Comparison of ENCODE assay signal across 19 mouse cellular contexts in genomic region chr12:13181721-13182120, GRCm38 (mm10).
DNase-seq lines count a peak whose midpoint lies in the region; ATAC-seq lines count a peak whose summit lies in the region.
"Had no signal": no experiment of that assay in that cellular context is flagged by ENCODE, and none has a peak within 500 bp of the region (broad histone marks: within the 10 kb centered on the region; RNA-seq: fewer than 3 reads in every experiment).

No protein-coding gene starts in this region.

- H3K4me1 ChIP-seq in kidney, embryonic 15.5 days = peaks cover 63% of the 10 kb centered on the region
- H3K4me1 ChIP-seq in embryonic facial prominence, embryonic 10.5 days = peaks cover 57% of the 10 kb centered on the region
- peaks cover 67% of the 10 kb centered on the region for H3K4me1 ChIP-seq in liver, embryonic 15.5 days (replicated peaks)

- no peak overlapping the region for H3K4me2 ChIP-seq in kidney, embryonic 15.5 days
- peak overlapping the region; percentile 64 for H3K4me2 ChIP-seq in liver, embryonic 15.5 days

- no peak overlapping the region for H3K9ac ChIP-seq in kidney, embryonic 15.5 days
- no peak overlapping the region for H3K9ac ChIP-seq in liver, embryonic 15.5 days
- H3K9ac ChIP-seq: forebrain, postnatal 0 days; hindbrain, embryonic 12.5 days; lung, embryonic 14.5 days had no signal

- ATAC-seq in kidney, embryonic 15.5 days (replicated peaks; ENCODE audit: low FRiP score) = no peak
- no peak for ATAC-seq in liver, embryonic 15.5 days (ENCODE audit: insufficient read depth)
- ATAC-seq: activated CD4-positive, CD25-positive, alpha-beta regulatory T cell, adult 4 months; CD4-positive, CD25-positive, alpha-beta regulatory T cell, adult 4 months; inflammation-experienced regulatory T-cells, adult 6 months had no signal

- peak; percentile 80 for DNase-seq in heart, adult 11 months
- DNase-seq in heart, postnatal 25 days (ENCODE audit: low spot score) = no peak
- DNase-seq in kidney, postnatal 25 days = no peak
- DNase-seq in embryonic facial prominence, embryonic 10.5 days (ENCODE audit: low spot score) = no peak
- DNase-seq in retina, embryonic 14.5 days (ENCODE audit: low spot score) = no peak
- DNase-seq: adrenal gland, postnatal 10 days; cerebellum, adult 11 months; cerebellum, postnatal 10 days; forebrain, postnatal 0 days; kidney, postnatal 14 days; lung, postnatal 36 days; thymus, postnatal 25 days had no signal

- intact Hi-C loops in heart, postnatal 25 days (cut with DNase I) = no loop called here

- H3K36me3 ChIP-seq in kidney, embryonic 15.5 days = no peaks in the 10 kb centered on the region
- no peaks in the 10 kb centered on the region for H3K36me3 ChIP-seq in embryonic facial prominence, embryonic 10.5 days (replicated peaks)
- no peaks in the 10 kb centered on the region for H3K36me3 ChIP-seq in liver, embryonic 15.5 days (replicated peaks)
- H3K36me3 ChIP-seq: hindbrain, embryonic 12.5 days had no signal

- H3K4me3 ChIP-seq in kidney, embryonic 15.5 days (replicated peaks) = no peak overlapping the region
- H3K4me3 ChIP-seq in embryonic facial prominence, embryonic 10.5 days = no peak overlapping the region
- no peak overlapping the region for H3K4me3 ChIP-seq in liver, embryonic 15.5 days (replicated peaks)
- H3K4me3 ChIP-seq: hindbrain, embryonic 12.5 days had no signal

- WGBS in kidney, embryonic 15.5 days = 71% methylated on average over 6 of the region's 6 CpGs
- 75% methylated on average over 6 of the region's 6 CpGs for WGBS in embryonic facial prominence, embryonic 10.5 days
- WGBS in liver, embryonic 15.5 days (ENCODE audit: insufficient replicate concordance) = 62% methylated on average over 6 of the region's 6 CpGs

- no peaks in the 10 kb centered on the region for H3K27me3 ChIP-seq in kidney, embryonic 15.5 days
- H3K27me3 ChIP-seq in embryonic facial prominence, embryonic 10.5 days (replicated peaks; ENCODE audit: low read depth, poor library complexity, severe bottlenecking) = no peaks in the 10 kb centered on the region
- no peaks in the 10 kb centered on the region for H3K27me3 ChIP-seq in liver, embryonic 15.5 days
- H3K27me3 ChIP-seq: hindbrain, embryonic 12.5 days had no signal

- H3K9me3 ChIP-seq in kidney, embryonic 15.5 days (replicated peaks) = no peaks in the 10 kb centered on the region
- H3K9me3 ChIP-seq in embryonic facial prominence, embryonic 10.5 days = no peaks in the 10 kb centered on the region
- no peaks in the 10 kb centered on the region for H3K9me3 ChIP-seq in liver, embryonic 15.5 days (replicated peaks)
- H3K9me3 ChIP-seq: hindbrain, embryonic 12.5 days had no signal

- peak overlapping the region; percentile 80 for H3K27ac ChIP-seq in kidney, embryonic 15.5 days
- H3K27ac ChIP-seq in embryonic facial prominence, embryonic 10.5 days (replicated peaks) = peak overlapping the region; percentile 19
- peak overlapping the region; percentile 84 for H3K27ac ChIP-seq in liver, embryonic 15.5 days (replicated peaks)
- H3K27ac ChIP-seq: hindbrain, embryonic 12.5 days had no signal

Comparison
In these comparisons a context has a peak if more than half of its experiments do, and no peak if none do; other contexts are left out.
1. H3K27ac ChIP-seq: peak in every context shown above with its lines; median percentile 84 in liver, embryonic 15.5 days; 80 in kidney, embryonic 15.5 days; 19 in embryonic facial prominence, embryonic 10.5 days.